Mouse (Mus musculus): ENCODE measurements around the gene Nutf2-ps1.

GRCm38 (mm10) chr19:53552795-53553194 lies 36.1 kb downstream of the Nutf2-ps1 start:
- no peak for TF ChIP-seq EP300 (optimal IDR thresholded peaks at IDR 0.05)
- no peak for TF ChIP-seq CTCF (IDR thresholded peaks at IDR 0.05; ENCODE audit: low read depth)
